Mouse (Mus musculus) effector memory CD4-positive, alpha-beta T cell, adult 7 months (primary cell): Measurements from ENCODE around the gene Map1a. TPM values are rescaled to one million over a fixed set of nuclear protein-coding genes. Genes with fewer than 3 reads are reported as not detected.

ENCODE experiments used
- polyA plus RNA-seq: library from polyadenylated mRNA; unstranded; fragments of 100-300 nt; shearing (Covaris generic); gene quantifications from one replicate; pipeline ENCODE4 v1.2.1, GENCODE M21; 2017

Gene Map1a
- 0.85 TPM for polyA plus RNA-seq

DNA sequence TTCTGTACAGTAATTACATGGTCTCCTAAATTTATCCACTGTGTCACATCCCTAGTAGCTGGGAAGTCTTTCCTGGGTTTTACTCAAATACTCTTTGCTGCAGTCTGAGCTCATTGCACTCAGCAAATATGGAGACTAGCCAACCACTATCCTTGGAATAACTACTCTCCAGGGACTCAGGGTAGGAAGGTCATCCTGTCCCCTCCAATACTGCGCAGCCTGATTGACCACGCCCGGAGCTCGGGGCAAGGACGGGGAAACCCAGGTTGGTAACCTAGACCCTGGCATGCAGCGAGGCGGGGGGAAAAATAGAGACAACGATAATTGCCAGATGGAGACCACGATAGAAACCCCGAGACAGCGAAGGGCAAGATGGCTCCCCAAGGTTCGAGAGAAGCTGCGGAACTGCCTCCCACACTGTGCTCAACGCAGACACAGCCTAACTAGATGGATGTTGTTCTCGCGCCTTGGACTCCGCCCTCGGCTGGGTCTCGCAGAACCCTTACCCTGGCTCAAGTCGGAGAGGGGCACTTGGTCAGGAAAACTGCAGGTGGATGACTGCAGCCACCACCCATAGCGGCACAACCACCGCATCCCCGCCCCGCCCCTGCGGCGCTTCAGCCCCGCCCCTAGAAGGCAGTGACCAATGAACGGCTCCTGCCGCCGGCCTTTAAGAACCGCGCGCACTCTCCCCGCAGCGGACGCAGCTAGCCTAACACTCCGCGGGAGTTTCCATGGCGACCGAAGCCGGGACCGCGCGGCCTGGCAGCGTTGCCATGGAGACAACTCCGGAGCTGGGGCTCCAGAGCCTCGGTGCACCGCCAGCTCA lies at the start of gene Map1a:
Map1a (plus strand) TSS at position 700 of the 829 bp plus-strand sequence.

DNA sequence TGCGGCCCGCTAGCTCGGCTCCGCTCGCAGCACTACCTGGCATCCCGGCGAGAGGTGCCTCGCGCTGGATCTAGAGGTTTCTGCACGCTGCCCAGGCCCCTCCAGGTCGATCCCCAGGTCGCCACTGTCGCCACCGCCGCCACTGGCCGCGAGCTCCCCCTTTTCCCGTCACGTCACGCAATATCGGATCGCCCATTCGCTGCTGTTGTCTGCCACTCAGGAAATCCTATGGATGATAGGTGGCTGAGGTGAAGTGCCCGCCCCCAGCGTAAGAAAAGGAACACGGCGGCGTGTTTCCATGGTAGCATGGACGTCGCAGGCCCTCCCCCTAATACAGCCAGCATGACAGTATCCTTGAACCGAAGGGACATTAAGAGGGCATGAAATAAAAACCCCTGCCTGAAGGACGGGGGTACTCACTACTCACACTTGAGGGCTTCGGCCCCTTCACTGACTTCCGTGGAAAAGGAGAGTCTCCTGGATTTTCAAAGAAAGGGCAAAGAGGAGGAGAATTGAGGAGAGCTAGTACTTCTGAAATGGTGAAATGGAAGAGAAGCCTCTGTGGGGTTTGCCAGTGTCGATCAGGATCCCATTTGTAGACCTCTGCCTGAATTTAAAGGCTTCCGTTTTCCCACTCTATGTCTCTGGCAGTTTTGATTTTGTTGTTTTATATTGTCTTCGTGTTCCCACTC lies 18.0 kb upstream of the Map1a start, which contains the start of gene Trp53bp1:
Trp53bp1 (minus strand) TSS at position 172 of the 692 bp plus-strand sequence.

DNA sequence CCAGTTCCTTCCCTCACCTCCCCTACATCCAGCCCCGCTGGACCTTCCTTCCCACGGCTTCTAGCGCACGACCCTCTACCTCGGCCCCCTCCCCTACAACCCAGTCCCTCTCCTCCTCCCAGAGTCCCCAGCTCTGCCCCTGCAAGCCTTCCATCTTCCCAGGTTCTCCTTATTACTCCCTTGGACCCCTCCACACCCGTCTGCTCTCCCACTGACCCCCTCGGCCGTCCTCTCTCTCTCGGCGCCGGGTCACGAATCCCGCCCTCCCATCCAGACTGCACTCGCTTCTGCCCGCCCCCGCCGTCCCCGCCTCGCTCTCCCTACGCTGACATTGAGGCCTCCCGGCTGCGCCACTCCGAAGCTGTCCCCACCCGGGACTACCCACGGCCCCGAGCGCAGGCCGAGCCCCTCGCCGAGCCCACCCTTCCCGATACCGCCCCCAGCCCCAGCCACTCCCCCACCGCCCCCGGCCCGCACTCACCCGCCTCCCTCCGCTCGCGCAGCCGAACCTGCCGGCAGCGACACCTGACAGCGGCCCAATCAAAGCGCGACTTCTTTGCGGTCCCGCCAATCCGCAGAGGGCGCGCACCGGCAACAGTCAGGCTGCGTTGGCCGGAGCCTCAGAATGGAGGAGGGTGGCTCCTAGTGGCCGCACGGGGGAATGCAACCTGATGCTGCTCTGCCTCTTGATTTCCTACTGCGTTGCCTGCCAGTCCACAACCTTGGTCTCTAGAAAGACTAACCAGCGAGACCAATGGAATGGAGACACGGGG lies 65.6 kb downstream of the Map1a start, which contains the start of gene Ppip5k1:
Ppip5k1 (minus strand) TSS at position 577 of the 773 bp plus-strand sequence.

DNA sequence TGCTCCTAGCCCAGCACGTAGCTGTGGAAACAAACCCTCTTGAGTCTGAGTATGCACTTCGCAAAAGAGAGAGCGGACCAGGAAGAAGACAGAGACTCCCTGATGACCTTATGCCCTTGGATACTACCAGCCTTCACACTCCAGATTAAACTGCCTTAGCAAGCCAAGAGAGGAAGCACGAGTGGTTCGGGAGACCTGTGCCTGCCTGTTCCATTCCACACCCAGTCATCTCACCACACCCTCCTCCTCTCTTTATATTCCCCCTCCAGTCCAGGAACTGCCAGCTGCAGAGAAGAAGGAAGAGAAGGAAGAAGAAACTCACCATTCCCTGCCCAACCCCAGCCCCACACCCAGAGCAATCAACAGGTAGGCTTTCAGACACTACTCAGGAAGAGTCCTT lies 68.1 kb downstream of the Map1a start, which contains the start of gene Ckmt1:
Ckmt1 (plus strand) TSS at position 221 of the 400 bp plus-strand sequence.

Other genes with a start within 250 kb of the Map1a start
- not detected for gene Tgm5, start 203.8 kb upstream of the Map1a start, polyA plus RNA-seq
- gene Tgm7, start 179.8 kb upstream of the Map1a start, polyA plus RNA-seq, result not detected
- 5.4 TPM for gene Adal, start 149.2 kb upstream of the Map1a start, polyA plus RNA-seq
- gene Lcmt2, start 148.9 kb upstream of the Map1a start, polyA plus RNA-seq, result 12.6 TPM
- 49.8 TPM for gene Tubgcp4, start 118.9 kb upstream of the Map1a start, polyA plus RNA-seq
- gene Zscan29, start 118.5 kb upstream of the Map1a start, polyA plus RNA-seq, result 23.4 TPM
- gene Trp53bp1, start 18.2 kb upstream of the Map1a start, polyA plus RNA-seq, result 65.7 TPM
- gene Ppip5k1, start 65.8 kb downstream of the Map1a start, polyA plus RNA-seq, result 6.9 TPM
- 1.6 TPM for gene Ckmt1, start 68.1 kb downstream of the Map1a start, polyA plus RNA-seq
- not detected for gene Strc, start 97.6 kb downstream of the Map1a start, polyA plus RNA-seq
- gene Pdia3, start 124.2 kb downstream of the Map1a start, polyA plus RNA-seq, result 374 TPM
- gene Catsper2, start 124.2 kb downstream of the Map1a start, polyA plus RNA-seq, result 0.55 TPM
- not detected for gene Ell3, start 154.7 kb downstream of the Map1a start, polyA plus RNA-seq
- 400 TPM for gene Serf2, start 159.6 kb downstream of the Map1a start, polyA plus RNA-seq
- gene Hypk, start 163.7 kb downstream of the Map1a start, polyA plus RNA-seq, result 105 TPM
- gene Serinc4, start 167.2 kb downstream of the Map1a start, polyA plus RNA-seq, result not detected
- 118 TPM for gene Mfap1b, start 184.5 kb downstream of the Map1a start, polyA plus RNA-seq
- 46.0 TPM for gene Mfap1a, start 217.1 kb downstream of the Map1a start, polyA plus RNA-seq
- gene Wdr76, start 217.1 kb downstream of the Map1a start, polyA plus RNA-seq, result 3.6 TPM